Mouse (Mus musculus) testis, adult 2 months (tissue): ENCODE measurements around the gene Ctnna3.

Experiments used
- CTCF ChIP-seq: fragments of 200-500 bp; IDR thresholded peaks from 2 replicates; pipeline ENCODE4 v1.5.1; 2012; ENCODE audit warnings: low read depth, mild to moderate bottlenecking, inconsistent platforms, low read length, moderate library complexity; ENCODE audit not compliant: control insufficient read depth, insufficient read depth, insufficient replicate concordance
- POLR2A ChIP-seq: fragments of 200-500 bp; IDR thresholded peaks from 2 replicates; pipeline ENCODE4 v1.6.1; 2012; ENCODE audit warnings: low read depth, mild to moderate bottlenecking, inconsistent platforms, low read length, moderate library complexity; ENCODE audit not compliant: control insufficient read depth

- TF ChIP-seq POLR2A: no peak
- no peak for TF ChIP-seq CTCF
Measured at GRCm38 (mm10) chr10:63710211-63710610, 280.3 kb downstream of the Ctnna3 start.
